In the genomic region with DNA sequence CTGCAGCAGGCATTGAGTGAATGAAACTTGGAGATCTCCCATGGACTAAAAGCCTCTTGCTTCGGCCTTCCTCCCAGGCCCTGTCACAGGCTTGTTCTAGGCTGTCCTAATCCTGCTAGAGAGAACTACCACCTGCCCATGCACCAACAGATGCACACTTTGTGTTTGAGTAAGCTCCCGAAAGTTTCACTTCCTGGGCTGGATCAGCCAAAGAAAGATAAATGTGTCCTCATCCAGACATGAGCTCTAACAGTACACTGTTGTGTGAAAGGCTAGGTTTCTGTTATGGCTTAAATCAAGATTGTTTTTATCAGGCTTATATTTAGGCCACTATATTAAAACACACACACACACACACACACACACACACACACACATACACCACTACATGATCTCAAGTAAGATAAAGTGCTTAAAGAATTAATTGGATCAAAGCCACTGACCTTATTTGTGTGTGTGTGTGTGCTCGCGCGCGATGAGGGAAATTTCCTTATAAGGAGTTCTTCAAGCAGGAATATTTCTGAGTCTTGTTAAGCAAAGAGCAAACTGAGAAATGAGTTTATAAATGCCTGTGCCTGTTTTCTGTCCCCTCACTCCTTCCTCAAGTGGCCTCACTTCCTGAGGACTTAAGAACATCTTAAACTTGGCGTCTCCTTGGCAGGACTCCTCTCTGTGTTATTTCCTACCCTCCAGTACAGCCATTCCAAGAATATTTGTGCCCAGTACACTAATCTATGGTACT, we compare ENCODE assay signal across 13 mouse cellular contexts.
A peak's percentile ranks its signal among the peaks of the same experiment; 100 is the strongest.
DNase-seq lines count a peak whose midpoint lies in the region; ATAC-seq and TF ChIP-seq lines count a peak whose summit lies in the region.
"Had no signal": no experiment of that assay in that cellular context is flagged by ENCODE, and none has a peak within 500 bp of the region (broad histone marks: within the 10 kb centered on the region; RNA-seq: fewer than 3 reads in every experiment).

No protein-coding gene starts in this region.

- H3K4me1 ChIP-seq in heart, embryonic 14.5 days (ENCODE audit: control insufficient read depth in 2 of 2, insufficient read depth in 2 of 2, low read length in 2 of 2) = peaks cover 3 to 14% of the 10 kb centered on the region in 2 experiments; a peak in 2 of 4 replicates
- no peaks in the 10 kb centered on the region for H3K4me1 ChIP-seq in intestine, embryonic 15.5 days (replicated peaks)
- H3K4me1 ChIP-seq in forebrain, postnatal 0 days (ENCODE audit: insufficient read depth) = peaks cover 9% of the 10 kb centered on the region; the same call in 1 of the 2 replicates
- H3K4me1 ChIP-seq: hindbrain, embryonic 12.5 days had no signal

- H3K27ac ChIP-seq in heart, embryonic 14.5 days (replicated peaks in 1 of 2; ENCODE audit: control insufficient read depth in 1 of 2, insufficient read depth in 1 of 2, low read depth in 2 of 2, low read length in 2 of 2) = peak overlapping the region; percentile 29 to 45; a peak in 2 of 4 replicates
- H3K27ac ChIP-seq in intestine, embryonic 15.5 days = peak overlapping the region; percentile 68
- no peak overlapping the region for H3K27ac ChIP-seq in forebrain, postnatal 0 days (ENCODE audit: low read depth, low read length)
- H3K27ac ChIP-seq: hindbrain, embryonic 12.5 days; macrophage had no signal

- no peaks in the 10 kb centered on the region for H3K36me3 ChIP-seq in heart, embryonic 14.5 days (ENCODE audit: control insufficient read depth, insufficient read depth, low read length)
- no peaks in the 10 kb centered on the region for H3K36me3 ChIP-seq in intestine, embryonic 15.5 days
- H3K36me3 ChIP-seq in forebrain, postnatal 0 days (ENCODE audit: insufficient read depth) = no peaks in the 10 kb centered on the region
- H3K36me3 ChIP-seq: hindbrain, embryonic 12.5 days had no signal

- H3K9ac ChIP-seq in heart, embryonic 14.5 days (ENCODE audit: low read length) = no peak overlapping the region
- no peak overlapping the region for H3K9ac ChIP-seq in intestine, embryonic 15.5 days
- H3K9ac ChIP-seq in forebrain, postnatal 0 days = no peak overlapping the region
- H3K9ac ChIP-seq: hindbrain, embryonic 12.5 days had no signal

- ATAC-seq in heart, embryonic 14.5 days (ENCODE audit: insufficient number of reproducible peaks, insufficient read depth, low FRiP score, low read depth) = no peak
- ATAC-seq in intestine, embryonic 15.5 days = peak; percentile 85
- ATAC-seq in forebrain, postnatal 0 days = no peak

- no peak for TF ChIP-seq CTCF in forebrain, postnatal 0 days (IDR thresholded peaks at IDR 0.05; ENCODE audit: low read depth)

- DNase-seq in kidney, adult 18-20 months = peak; percentile 3
- no peak for DNase-seq in kidney, adult 9 months
- peak; percentile 54 for DNase-seq in lung, postnatal 25 days (ENCODE audit: low spot score)
- no peak for DNase-seq in frontal cortex, postnatal 14 days (ENCODE audit: low spot score in 2 of 2)
- DNase-seq in forebrain, postnatal 0 days = no peak
- DNase-seq in ovary, postnatal 36 days (ENCODE audit: low spot score) = no peak
- DNase-seq: adrenal gland, adult 8-10 months; embryo, embryonic 11 days; right cerebral cortex, postnatal 4 days had no signal

- no peaks in the 10 kb centered on the region for H3K27me3 ChIP-seq in heart, embryonic 14.5 days (ENCODE audit: control insufficient read depth, insufficient read depth, low read length)
- no peaks in the 10 kb centered on the region for H3K27me3 ChIP-seq in intestine, embryonic 15.5 days (replicated peaks)
- no peaks in the 10 kb centered on the region for H3K27me3 ChIP-seq in forebrain, postnatal 0 days (ENCODE audit: insufficient read depth, low read length)
- H3K27me3 ChIP-seq: hindbrain, embryonic 12.5 days had no signal

- WGBS in heart, embryonic 14.5 days = 54% methylated on average over 7 of the region's 7 CpGs
- 40% methylated on average over 7 of the region's 7 CpGs for WGBS in intestine, embryonic 15.5 days
- 71% methylated on average over 7 of the region's 7 CpGs for WGBS in forebrain, postnatal 0 days

- H3K9me3 ChIP-seq in heart, embryonic 14.5 days (ENCODE audit: control insufficient read depth, low read length) = no peaks in the 10 kb centered on the region
- no peaks in the 10 kb centered on the region for H3K9me3 ChIP-seq in intestine, embryonic 15.5 days
- H3K9me3 ChIP-seq in forebrain, postnatal 0 days (ENCODE audit: low read length) = no peaks in the 10 kb centered on the region
- H3K9me3 ChIP-seq: hindbrain, embryonic 12.5 days had no signal

- H3K4me2 ChIP-seq in heart, embryonic 14.5 days (ENCODE audit: low read length) = no peak overlapping the region
- H3K4me2 ChIP-seq in intestine, embryonic 15.5 days (replicated peaks) = no peak overlapping the region
- H3K4me2 ChIP-seq in forebrain, postnatal 0 days (ENCODE audit: low read depth) = no peak overlapping the region
- H3K4me2 ChIP-seq: hindbrain, embryonic 12.5 days had no signal

- no peak overlapping the region for H3K4me3 ChIP-seq in heart, embryonic 14.5 days (ENCODE audit: control insufficient read depth in 1 of 2, insufficient read depth in 1 of 2, low read depth in 1 of 2, low read length in 2 of 2)
- H3K4me3 ChIP-seq in intestine, embryonic 15.5 days (replicated peaks) = no peak overlapping the region
- no peak overlapping the region for H3K4me3 ChIP-seq in forebrain, postnatal 0 days (ENCODE audit: low read depth, low read length)
- H3K4me3 ChIP-seq: hindbrain, embryonic 12.5 days had no signal

Comparison
In these comparisons a context has a peak if more than half of its experiments do, and no peak if none do; other contexts are left out.
1. DNase-seq: peak in kidney, adult 18-20 months (single experiment) and lung, postnatal 25 days (single experiment); none in kidney, adult 9 months (single experiment), frontal cortex, postnatal 14 days (0 of 2), forebrain, postnatal 0 days (single experiment) and ovary, postnatal 36 days (single experiment).